Mouse (Mus musculus) brain, embryonic 14.5 days (tissue): Measurements from ENCODE around the gene Lipi. TPM values are rescaled to one million over a fixed set of nuclear protein-coding genes. Genes with fewer than 3 reads are reported as not detected.

Experiments used
- DNase-seq: peaks from one replicate; pipeline ENCODE4 v3.0.0-alpha.2; 2011; ENCODE audit warnings: low read depth
- CTCF ChIP-seq: fragments of 200-500 bp; IDR thresholded peaks from 2 replicates; pipeline ENCODE4 v1.5.1; 2012; ENCODE audit warnings: inconsistent platforms, mild to moderate bottlenecking, moderate library complexity, borderline replicate concordance; ENCODE audit not compliant: insufficient read depth, insufficient read length; ENCODE audit errors: extremely low read depth
- POLR2A ChIP-seq: fragments of 200-500 bp; IDR thresholded peaks from 2 replicates; pipeline ENCODE4 v1.6.1; 2012; ENCODE audit warnings: mild to moderate bottlenecking, inconsistent platforms, borderline replicate concordance; ENCODE audit not compliant: poor library complexity, insufficient read depth, insufficient read length, severe bottlenecking; ENCODE audit errors: extremely low read depth
- polyA plus RNA-seq: library from polyadenylated mRNA; depleted of rRNA; stranded (reverse); fragments of >200 nt; gene quantifications from 2 replicates; pipeline ENCODE4 v1.2.3, GENCODE M21; 2012; rRNA removed

Lipi gene
- polyA plus RNA-seq: 0.10 TPM in 1 of 2 replicates, not detected in the other

DNA sequence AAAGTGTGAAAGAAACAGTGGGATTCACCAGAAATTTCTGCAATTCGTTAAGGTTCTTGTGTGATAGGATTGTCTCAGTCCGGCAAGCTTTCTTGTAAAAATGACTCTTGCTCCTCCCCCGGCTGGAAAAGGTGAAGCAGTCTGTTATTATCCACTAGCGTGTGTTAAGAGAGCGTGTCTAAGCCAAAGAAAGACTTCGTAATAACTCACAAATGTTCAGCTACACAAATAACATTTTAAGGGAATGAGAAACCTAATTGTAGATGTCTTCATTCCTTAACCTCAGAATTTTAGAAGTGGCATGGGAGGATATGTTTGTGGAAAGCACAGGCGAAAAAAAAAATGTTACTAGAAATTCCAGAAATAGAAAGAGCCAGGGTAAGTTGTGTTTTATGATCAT is at the start of gene Lipi:
Gene Lipi (minus strand): TSS at position 101 of the 400 bp plus-strand sequence.
- no peak for DNase-seq

DNA sequence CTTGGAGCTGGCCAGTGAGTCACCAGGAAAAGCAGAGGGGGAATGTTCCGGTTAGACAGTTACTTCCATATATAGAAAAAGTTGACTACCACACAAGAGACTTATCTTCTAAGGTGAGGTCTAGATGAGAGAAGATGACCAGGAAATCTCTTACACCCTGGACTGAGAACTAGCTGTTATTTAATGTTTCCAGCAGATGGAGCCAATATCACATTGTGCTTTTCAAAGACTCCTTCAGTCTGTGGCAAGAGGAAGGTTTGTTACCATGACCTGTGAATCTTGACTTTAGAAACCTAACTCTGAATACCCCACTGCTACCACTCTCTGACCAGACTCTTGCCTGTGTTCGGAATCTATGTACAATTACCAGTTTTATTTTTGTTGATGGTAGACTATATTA is 42.0 kb upstream of the Lipi start:
- peak; percentile 37 for DNase-seq
- TF ChIP-seq POLR2A: no peak
- no peak for TF ChIP-seq CTCF

More for the DNA sequence above, at the start of gene Lipi:
- TF ChIP-seq CTCF: no peak
- no peak for TF ChIP-seq POLR2A

DNA sequence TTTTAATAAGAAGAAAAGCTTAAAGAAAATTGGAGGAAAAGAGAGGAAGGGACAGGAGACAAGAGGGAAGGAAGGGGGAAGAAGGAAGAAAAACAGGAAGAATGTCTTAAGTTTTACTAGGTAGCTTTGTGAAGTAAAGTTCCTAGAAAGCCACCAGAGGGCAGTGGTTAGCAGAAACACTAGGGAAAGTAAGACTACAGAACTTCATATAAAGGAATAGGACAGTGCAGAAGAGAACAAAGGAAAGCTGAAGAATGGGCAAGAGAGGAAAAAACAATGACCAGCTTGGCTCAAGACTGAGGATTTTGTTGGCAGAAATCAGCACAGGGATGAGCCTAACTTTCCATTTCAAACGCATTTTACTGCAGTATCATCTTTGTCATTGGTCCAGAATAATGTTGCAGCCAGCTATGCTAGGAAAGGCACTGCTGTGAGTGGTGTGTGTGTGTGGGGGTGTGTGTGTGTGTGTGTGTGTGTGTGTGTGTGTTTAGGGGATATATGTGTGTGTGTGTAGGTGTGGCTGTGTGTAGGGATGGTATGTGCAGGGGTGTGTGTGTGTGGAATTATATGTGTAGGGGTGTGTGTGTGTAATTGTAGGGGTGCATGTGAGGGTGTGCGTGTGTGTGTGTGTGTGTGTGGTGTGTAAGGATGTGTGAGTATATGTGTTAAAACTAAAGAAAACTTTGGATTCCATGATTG is 31.9 kb upstream of the Lipi start:
- peak; percentile 87 for DNase-seq

DNA sequence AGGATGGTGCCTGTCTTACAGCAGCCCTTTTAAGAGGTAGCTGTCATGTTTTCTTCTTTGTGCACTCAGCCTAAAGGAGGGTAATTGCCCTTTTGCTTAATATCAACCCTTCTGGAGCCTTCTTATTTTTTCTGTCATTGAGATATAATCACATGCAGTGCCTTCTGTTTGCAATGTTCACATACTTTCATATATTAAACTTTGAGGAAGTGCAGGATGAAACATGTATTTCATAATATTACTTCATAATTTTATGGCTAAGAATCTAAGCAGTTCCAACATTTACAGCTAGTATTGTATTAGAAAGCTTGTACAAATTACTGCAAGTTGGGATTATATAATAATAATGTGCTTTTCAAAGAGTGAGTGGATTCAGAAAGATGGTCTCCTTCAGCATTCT is 26.7 kb upstream of the Lipi start:
- TF ChIP-seq CTCF (no peak), POLR2A (no peak)
- DNase-seq: no peak

More for the DNA sequence above, 31.9 kb upstream of the Lipi start:
- no peak for TF ChIP-seq POLR2A
- TF ChIP-seq CTCF: no peak

DNA sequence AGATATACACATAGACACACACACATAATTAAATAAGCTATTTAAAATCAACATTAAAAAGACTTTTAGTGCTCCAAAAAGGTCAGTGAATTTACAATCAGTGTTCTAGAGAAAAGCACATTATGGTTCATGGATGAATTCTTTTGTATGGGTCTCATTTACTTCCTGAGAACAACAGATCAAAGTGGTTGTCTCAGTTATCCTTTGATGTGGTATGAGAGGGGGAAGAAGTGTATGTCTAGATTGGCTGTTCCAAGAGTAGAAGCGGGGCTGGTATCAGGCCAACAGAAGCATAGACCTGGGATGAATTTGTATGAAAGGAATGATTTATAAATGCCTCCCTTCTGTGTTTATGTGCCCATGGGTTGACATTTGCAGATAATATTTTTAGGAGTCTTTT is 20.6 kb upstream of the Lipi start:
- TF ChIP-seq CTCF (no peak), POLR2A (no peak)
- peak; percentile 17 for DNase-seq

DNA sequence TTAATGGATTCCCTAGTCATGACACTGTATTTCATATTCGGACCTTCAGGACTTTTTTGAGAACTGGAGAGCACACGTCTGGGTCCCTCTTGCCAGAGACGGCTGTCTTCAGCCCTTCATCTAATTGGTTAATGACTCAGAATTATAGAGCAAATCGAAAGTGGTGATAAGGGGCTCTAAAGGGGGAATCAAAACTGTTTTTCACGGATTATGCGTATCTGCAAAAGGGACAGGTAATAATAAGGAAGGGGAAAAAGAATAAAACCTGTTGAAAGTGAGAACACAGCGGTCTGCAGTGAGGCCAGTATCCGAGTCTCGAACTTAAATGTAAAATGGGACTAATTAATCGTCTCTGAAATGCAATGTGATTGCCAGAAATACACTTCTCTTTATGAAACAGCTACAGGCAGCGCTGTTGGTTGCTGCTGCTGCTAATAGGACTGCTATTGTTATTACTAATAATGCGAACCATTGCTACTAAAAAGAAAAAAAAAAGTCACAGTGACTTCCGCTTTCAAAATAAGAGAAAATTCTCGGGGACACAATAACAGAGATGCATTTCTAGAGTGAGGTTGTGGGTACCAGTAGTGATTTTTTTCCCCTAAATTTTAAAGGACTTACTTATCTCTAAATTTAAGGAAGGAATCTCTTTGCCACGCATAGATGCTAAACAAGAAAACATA is 7.8 kb upstream of the Lipi start:
- peak; percentile 49 for DNase-seq
- TF ChIP-seq POLR2A (no peak), CTCF (no peak)

DNA sequence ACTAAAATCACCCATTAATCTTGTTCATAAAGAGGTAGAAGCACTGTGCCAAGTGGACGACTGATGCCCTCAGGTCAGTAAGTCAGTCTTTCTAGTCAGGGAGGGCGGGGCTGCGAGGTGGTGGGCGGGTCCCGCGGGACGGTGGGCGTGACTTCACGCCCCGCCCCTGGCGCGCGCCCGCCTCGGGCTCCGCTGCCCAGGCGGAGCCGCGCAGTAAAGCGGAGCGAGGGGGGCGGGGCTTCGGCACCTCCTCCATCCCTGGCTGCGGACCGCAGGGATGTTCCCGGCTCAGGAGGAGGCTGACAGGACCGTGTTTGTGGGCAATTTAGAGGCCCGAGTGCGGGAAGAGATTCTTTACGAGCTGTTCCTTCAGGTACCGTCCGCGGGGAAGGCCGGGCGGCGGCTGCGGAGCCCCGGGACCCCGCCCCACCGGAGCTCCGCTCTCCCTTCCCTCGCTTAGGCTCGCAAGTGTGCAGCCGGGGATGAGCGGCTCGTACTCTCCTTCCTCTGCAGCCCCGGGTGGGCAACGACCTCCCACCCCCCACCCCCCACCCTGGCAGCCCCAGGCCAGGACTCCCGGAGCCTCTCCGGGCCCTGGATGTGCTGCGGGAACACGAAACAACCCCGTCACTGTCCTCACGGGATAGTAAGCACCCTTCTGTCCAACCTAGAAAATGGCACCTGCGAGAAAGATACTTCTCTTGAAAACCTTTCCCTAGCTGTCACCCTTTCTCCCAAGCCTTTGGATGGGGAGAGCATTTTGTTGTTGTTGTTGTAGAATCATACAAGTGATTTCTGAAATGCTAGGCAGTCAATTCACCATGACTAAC is 7.0 kb upstream of the Lipi start, which contains the start of gene Rbm11:
Gene Rbm11 (plus strand): TSS at position 174 of the 830 bp plus-strand sequence.
- no peak for TF ChIP-seq CTCF
- peak; percentile 36; the same call in 1 of the 2 replicates for TF ChIP-seq POLR2A
- peak; percentile 89 for DNase-seq

DNA sequence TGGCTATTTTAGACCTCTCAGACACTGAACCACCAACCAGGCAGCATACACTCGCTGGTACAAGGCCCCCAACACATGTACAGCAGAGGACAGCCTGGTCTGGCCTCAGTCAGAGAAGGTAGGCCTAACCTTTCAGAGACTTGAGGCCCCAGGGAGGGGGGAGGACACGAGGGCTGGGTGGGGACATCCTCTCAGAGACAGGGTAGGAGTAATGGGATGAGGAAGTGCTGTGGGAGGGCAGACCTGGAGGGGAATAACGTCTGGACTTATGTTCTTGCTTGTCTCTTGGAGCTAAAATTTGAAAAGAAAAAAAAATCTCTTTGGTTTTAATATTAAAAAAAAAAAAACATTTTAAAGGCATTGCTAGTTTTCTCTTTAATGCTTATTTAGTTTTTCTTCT is 605 bp upstream of the Lipi start:
- DNase-seq: no peak
- no peak for TF ChIP-seq CTCF
- no peak for TF ChIP-seq POLR2A

DNA sequence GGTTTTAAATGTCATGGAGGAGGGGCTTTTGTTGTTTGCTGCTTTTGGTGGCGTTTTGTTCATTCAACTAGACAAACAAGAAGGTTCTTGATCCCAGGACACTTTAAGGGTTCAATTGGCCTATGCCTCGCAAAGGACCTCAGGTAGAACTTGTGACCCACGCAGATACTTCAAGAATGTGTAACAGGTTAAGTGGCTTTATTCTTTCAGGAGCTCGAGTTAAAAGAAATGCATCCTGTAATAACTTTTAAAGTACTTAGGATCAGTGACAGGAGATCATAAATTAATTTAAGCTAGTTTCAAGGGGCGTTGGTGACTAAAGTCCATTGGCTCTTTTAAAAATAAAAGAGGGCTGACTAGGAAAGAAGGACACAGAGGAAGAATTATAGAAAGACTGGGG is 3.6 kb downstream of the Lipi start:
- no peak for DNase-seq
- TF ChIP-seq CTCF (no peak), POLR2A (no peak)

DNA sequence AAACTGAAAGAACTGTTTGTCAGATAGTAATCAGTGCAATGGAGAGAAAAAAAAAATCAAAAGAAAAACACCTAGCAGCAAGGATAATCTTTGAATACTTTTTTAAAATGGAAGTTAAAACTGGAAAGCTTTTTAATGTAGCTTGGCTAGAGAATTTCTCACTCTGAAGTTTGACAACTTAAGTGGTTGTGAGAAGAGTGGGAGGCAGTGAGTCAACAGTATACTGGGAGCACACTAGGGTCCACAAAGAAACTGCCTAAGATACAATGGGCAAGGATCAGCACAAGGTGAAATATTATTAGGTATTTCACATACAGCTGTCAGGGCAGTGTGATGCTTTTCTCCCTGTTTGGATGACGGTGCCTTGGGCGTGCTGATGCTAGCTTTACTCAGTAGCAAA is 23.0 kb downstream of the Lipi start:
- DNase-seq: no peak
- TF ChIP-seq CTCF: no peak
- no peak for TF ChIP-seq POLR2A

DNA sequence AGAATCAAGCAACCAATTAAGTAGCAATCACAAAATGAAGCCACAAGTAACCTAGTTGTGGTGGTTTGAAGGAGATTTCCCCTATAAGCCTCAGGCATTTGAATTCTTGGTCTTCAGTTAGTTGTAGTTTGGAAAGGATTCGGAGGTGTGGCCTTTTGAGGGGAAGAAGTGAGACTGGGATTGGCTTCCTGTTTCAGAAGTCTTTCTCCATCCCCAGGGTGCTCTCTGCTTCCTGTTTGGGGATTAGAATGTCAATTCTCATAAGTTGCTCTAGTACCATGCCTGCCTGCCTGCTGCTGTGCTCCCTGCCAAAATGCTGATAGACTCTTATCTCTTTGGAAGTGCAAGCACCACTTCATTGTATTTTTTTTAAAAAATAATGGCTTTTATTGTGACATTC is 40.6 kb downstream of the Lipi start:
- TF ChIP-seq POLR2A: no peak
- no peak for TF ChIP-seq CTCF
- DNase-seq: no peak
